Mouse (Mus musculus) right cerebral cortex, postnatal 36 days (tissue): ENCODE measurements around the gene Shank1.

Experiments used
- DNase-seq, 2 experiments: peaks; one replicate each; pipeline ENCODE4 v3.0.0; 2022; ENCODE audit warnings: low spot score in 2 of 2, mixed read lengths in 1 of 2

Gene Shank1

DNA sequence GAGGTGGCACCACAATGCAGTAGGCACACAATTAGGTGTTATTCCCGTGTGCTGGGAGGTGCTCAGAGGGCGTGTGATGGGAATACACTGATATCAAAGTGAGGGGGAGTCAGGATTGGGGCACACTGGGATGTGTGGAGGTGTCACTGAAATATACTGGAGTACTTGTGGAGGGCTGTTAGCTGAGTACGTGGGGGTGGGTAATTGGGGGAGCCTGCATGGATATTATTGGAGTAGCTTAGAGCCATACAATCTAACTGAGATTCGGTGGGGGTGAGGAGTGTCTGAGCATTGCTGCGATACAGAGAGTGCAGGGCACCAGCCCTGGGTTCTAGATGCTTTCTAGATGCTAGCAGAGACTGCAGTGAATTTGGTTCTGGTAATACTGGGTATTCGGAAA, 30.2 kb downstream of the Shank1 start:
- no peak for DNase-seq

DNA sequence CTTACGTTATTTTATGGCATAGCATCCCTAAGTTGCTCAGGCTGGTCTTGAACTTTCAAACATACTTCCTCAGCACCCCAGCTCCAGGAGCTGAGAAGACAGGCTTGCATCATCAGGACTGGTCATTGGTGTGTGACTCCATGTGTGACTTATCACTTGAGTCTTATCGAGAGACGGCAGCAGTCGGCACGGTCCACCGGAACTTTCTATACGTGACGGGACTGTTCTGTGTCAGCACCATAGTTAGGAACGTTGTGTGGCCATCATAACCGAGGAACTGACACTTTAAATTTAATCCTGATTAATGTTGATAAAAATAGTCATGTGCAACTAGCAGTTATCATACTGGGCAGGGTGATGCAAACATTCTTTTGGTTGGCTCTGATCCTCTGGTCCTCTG, 31.1 kb downstream of the Shank1 start:
- DNase-seq, result no peak

DNA sequence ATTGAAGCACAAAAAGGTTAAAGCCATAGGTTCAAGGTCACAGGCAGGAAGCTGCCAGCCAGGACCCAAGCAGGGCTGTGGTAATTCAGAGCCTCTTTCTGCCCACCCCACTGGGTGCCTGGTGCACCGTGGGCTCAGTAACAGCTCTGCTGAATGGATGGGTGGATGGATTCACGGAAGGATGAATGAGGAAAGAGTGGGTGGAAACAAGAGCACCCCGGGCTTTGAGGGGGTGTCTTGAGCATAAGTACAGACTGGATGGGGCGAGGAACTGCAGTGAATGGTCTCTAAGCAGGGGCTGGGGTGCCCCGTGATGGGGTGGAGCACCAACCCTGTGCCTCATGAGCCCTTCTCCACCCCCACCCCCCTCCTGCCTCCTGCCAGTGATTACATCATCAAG, 31.7 kb downstream of the Shank1 start:
- no peak for DNase-seq

DNA sequence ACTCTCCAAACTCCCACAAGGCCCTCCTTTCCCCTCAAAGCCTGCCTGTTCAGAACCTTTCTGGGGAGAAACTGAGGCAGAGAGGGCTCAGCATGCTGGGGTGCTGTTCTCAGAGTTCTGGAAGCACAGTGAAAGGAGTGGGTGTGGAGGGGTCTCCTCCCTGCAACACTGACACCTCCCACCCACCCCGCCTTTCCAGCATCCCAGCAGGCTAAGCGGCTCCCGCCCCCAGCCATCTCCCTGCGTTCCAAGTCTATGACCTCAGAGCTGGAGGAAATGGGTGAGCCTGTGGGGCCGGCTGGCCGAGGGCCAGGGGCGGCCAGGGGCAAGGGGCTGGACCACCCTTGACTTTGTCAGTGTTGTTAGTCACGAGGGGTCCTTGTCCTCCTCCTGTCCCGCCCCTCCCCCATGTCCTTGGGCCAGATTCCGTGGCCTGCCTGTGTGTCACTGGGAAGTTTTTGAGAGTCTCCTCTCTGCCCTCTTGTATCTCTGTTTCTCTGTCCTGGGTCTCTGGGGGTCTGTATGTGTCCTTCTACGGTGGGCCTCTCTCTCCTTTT, 33.5 kb downstream of the Shank1 start:
- DNase-seq, result no peak

DNA sequence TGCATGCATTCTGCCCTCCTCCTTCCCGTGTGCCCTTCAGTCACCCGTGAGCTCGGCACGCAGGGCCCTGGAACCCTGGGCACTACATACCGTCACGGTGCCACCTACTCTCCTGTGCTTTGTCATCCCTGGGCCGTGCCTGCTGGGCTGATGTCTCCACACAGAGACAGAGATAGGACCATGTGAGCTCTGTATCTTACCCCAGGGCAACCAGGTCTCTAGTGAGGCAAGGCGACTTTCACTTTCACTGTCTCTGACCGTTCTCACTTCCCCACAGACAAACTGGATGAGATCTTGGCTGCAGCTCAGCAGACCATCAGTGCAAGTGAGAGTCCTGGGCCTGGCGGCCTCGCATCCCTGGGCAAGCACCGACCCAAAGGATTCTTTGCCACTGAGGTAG, 34.6 kb downstream of the Shank1 start:
- no peak for DNase-seq

DNA sequence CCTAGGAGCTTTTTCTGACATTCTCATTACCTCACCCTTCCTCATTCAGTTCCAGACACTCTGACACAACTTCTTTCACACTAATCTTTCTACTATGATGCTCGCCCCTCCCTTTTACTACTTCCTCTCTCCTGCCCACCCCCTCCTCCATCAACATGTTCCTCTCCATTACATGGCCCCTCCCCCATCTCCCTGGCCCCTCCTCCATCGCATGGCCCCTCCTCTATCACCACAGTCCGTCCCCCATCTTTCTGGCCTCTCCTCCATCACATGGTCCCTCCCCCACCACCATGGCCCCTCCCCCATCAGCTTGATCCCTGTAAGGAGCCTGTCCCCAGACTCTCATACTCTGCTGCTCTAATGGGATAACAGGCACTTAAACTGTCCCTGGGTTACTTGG, 39.0 kb downstream of the Shank1 start:
- no peak for DNase-seq

DNA sequence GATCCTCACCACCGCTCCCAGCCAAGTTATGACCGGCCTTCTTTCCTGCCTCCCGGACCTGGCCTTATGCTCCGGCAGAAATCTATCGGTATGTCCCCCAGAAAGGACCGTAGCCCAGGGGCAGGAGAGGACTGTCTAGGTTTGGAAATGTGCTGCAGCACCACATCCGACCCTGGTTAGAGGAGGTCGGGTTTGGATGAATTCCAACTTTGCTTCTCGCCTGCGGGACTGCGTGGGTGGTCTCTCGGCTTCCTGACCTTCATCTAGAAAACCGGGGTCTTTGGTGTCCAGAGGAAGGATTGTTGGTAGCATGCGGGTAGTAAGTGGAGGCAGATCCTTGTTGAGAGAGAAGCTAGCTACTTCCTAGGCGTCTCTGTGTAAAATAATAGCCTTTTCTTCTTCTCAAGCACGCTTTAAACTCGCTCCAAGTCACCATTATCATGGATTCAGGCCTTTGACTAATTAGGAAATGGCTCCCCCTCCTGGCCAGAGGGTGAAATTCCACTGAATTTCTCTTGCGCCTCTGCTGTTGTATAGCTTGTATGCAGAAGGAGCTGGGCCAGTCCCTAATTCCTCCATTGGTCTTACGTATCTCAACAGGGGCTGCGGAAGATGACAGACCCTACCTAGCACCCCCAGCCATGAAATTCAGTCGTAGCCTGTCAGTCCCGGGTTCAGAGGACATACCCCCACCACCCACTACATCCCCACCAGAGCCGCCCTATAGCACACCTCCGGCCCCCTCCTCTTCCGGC, 41.1 kb downstream of the Shank1 start:
- DNase-seq, result peak in 1 of 2 experiments; percentile 80

DNA sequence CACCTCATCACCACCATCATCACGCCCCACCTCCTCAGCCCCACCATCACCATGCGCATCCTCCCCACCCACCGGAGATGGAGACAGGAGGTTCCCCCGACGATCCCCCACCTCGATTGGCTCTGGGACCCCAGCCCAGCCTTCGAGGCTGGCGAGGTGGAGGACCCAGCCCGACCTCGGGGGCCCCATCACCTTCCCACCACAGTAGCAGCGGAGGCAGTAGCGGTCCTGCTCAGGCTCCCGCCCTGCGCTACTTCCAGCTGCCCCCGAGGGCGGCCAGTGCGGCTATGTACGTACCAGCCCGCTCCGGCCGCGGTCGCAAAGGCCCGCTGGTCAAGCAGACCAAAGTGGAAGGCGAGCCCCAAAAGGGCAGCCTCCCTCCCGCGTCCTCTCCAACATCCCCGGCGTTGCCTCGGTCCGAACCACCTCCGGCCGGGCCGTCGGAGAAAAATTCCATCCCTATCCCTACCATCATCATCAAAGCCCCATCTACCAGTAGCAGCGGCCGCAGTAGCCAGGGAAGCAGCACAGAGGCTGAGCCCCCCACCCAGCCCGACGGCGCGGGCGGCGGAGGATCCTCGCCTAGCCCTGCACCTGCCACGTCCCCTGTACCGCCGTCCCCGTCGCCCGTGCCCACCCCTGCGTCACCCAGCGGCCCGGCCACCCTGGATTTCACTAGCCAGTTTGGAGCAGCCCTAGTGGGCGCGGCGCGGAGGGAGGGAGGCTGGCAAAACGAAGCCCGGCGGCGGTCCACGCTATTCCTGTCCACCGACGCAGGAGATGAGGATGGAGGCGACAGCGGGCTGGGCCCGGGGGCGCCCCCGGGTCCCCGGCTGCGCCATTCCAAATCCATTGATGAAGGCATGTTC, 42.1 kb downstream of the Shank1 start:
- no peak for DNase-seq

DNA sequence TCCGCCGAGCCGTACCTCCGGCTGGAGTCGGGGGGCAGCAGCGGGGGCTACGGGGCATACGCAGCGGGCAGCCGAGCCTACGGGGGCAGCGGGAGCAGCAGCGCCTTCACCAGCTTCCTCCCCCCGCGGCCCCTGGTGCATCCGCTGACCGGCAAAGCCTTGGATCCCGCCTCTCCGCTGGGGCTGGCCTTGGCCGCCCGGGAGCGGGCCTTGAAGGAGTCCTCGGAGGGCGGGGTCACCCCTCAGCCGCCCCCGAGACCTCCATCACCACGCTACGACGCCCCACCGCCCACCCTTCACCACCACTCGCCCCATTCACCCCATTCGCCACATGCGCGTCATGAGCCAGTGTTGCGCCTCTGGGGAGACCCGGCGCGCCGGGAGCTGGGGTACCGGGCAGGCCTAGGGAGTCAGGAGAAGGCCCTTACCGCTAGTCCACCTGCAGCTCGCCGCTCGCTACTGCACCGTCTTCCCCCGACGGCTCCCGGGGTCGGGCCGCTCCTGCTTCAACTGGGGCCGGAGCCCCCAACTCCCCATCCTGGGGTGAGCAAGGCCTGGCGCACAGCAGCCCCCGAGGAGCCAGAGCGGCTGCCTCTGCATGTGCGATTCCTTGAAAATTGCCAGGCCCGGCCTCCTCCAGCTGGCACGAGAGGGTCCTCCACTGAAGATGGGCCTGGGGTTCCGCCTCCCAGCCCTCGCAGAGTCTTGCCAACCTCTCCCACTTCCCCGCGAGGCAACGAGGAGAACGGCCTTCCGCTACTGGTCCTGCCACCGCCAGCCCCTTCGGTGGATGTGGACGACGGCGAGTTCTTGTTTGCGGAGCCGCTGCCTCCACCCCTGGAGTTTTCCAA, 42.9 kb downstream of the Shank1 start:
- DNase-seq, result no peak

DNA sequence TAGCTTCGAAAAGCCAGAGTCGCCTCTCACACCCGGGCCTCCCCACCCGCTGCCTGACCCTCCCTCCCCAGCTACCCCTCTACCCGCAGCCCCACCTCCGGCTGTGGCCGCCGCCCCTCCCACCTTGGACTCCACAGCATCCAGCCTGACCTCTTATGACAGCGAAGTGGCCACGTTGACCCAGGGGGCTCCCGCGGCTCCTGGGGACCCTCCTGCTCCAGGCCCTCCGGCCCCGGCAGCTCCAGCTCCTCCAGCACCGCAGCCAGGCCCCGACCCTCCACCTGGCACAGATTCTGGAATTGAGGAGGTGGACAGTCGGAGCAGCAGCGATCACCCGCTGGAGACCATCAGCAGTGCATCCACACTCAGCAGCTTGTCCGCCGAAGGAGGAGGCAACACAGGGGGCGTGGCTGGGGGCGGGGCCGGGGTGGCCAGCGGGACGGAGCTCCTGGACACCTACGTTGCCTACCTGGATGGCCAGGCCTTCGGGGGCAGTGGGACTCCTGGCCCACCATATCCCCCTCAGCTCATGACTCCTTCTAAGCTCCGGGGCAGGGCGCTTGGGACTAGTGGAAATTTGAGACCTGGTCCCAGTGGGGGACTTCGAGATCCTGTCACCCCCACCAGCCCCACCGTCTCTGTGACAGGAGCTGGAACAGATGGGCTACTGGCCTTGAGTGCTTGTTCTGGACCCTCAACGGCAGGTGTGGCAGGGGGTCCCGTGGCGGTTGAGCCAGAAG, 43.7 kb downstream of the Shank1 start:
- no peak for DNase-seq

DNA sequence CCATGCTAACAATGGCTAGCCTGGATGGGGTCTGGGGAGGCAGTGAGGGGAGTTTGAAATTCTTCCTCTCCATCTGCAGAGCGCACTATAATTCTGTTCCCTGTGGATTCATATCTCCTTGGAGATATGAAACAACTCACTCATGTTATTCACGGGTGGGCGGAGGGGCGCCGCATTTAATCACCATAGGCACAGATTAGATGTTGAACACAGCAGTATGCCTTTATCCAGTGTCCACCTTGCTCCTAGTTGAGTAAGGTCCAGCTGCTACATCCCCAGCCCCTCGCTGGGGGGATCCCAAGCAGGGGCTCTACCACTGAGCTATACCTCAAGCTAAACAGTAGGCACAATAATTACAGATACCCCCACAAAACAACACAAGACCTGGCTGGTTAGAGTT, 45.4 kb downstream of the Shank1 start:
- no peak for DNase-seq

DNA sequence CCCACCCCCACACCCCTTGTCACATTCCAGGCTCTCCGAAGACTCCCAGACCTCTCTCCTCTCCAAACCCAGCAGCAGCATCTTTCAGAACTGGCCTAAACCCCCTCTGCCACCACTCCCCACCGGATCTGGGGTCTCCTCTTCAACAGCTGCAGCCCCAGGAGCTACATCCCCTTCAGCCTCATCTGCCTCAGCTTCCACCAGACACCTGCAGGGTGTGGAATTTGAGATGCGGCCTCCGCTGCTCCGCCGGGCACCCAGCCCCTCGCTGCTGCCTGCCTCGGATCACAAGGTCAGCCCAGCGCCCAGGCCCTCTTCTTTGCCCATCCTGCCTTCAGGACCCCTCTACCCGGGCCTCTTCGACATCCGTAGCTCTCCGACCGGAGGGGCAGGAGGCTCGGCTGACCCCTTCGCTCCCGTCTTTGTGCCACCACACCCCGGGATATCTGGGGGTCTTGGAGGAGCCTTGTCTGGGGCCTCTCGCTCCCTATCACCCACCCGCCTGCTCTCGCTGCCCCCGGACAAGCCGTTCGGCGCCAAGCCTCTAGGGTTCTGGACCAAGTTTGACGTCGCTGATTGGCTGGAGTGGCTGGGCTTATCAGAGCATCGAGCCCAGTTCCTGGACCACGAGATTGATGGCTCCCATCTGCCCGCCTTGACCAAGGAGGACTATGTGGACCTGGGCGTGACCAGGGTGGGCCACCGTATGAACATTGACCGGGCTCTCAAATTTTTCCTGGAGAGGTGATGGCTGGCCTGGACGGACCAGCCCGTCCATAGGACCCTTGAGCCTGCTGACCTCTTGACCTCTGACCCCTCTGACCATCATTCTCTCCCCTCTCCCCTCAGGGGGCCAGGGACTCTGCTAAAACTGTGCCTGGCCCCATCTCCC, 46.8 kb downstream of the Shank1 start:
- DNase-seq, result no peak

DNA sequence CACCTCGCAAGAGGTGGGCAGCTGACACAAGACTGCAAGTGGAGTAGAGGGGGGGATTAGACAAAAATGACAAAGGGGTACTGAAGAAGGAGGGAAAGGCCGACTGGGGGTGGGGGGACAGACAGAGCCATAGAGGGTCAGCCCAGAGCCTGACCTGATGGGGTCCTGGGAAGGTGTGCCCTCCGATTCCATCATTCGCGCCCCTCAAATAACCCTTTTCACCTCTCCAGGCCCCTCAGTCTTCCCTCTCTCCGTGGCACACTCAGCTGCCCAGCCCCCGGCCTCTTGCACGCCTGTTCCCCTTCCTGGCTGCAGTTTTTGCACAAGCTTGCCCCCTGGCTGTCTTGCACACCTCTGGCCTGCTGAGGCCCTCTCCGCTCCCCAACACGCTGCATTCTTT, 47.5 kb downstream of the Shank1 start:
- DNase-seq, result no peak

DNA sequence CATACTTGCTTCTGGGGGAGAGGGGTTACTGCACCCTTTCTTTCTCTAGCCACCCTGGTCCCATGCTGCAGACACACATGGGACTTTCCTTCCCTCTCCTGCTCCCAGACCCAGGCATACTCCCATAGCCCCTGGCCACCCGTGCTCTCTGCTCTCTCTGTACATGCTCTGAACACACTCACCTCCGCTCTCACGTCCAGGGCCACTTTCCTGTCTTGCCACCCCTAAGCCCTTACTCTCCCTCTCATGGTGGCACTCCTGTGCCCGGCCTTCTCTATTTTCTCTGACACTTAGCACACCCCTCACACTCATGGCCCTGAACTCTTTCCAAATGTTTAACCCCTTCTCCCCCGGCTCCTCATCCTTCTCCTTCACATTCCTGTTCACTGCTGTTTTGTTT, 48.0 kb downstream of the Shank1 start:
- no peak for DNase-seq

DNA sequence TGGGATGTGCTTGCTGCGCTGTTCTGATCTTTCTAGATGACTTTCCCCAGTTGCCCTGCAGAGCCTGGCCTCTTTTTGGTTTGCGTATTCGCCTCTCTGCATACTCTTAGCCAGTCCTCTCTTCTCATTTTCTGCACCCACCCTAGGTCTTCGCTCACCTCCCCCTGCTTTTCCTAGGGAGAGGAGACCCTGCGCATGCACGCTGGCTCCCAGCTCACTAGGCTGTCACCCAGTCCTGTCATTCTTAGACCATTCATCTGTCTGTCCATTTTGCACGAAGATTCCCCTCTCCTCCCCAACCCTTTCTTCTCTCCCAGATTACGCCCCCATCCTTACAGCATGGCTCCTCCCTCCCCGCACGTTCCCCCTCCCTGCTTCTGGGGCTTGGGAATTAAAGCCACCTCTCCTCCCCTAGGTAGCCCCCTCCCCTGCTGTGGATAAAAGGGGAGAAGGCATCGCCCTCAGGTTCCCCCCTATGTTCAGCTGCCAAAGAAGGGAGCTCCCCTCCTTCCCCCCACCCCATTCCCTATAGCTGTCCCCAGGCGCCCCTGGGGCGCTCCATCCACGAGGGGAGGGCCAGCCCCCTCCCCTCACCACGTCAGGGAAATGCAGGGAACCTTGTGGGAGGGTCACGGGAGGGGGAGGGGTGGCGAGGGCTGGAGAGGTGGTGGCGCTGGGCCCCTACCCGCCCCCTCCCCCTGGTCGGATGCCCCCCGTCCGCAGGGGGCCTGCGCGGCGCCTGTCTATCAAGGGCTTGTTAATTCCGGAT, 49.0 kb downstream of the Shank1 start:
- DNase-seq, result no peak

DNA sequence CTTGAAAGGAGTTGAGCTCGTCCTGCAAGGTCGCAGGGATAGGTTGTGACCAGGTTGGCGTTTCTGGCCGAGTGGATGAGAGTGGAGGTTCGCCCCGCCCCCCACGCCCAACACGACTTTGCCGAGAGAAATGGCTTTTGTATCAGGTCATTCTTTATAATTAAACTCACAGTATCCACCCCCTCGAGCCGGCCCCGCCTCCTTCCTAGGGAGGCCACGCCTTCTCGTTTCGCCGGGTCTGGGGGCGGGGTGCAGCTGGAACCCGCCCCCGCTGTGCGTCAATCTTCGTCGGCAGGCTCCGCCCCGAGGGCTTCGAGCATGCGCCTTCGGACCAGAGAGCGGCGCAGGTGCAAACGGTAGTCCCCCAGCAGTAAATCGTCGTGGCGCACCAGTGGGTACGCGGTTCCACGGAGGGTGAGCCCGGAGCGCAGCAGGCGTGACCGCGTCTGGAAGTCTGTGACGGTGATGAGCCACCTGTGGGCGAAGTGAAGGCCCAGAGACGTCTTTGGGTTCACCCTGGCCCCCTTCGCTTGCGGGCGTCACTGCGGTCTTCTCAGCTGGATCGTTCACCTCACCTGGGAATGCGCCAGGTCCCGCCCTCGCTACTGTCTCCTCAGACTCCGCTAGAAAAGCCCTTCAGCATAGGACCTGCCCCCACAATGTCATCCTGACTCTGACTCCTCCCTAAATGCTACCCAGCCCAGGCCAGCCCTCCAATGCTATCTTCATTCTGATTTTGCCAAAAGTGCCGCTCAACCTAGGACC, 50.0 kb downstream of the Shank1 start:
- DNase-seq, result peak; percentile 96

DNA sequence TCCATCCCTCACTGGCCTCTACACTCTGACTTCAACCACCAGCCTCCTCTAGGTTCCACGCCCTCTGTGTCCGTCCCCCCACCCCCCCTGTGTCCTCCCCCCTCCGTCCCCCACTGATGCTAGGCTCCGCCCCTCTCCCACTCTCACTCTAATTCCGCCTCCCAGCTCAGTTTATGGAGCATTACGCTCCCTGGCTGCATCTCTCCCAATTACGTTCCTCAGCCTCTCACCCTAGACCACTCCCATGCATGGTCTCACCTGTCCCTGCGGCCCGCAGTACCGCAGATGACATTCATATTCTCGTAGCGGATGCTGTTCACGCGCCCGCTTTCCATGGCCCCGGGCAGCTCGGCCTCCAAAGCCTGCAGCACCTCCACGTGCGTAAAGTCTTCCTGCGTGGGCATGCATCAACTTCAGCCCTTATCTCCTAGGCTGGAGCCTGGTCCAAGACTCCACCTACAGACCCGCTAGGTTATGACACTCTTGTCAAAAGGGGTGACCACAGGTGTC, 50.8 kb downstream of the Shank1 start:
- DNase-seq, result no peak

DNA sequence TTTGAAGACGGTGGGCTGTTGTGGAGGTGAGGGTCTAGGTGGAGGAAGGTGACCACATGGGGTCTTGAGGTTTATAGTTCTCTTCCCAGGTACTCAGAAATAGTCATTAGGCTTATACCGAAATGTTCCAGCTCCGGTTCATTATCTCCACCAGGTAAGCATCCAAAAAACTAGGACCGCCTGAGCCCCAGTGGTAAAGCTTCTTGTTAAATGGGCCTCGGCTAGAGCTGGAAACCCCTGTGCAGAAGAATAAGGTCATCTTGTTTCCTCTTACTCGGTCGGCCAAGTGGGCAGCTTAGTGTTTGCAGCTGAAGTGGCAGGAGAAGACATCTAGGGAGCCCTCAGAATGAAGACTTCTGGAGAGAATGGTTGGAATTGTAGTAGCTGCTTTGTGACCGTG, 62.6 kb downstream of the Shank1 start:
- DNase-seq, result no peak
